Mouse (Mus musculus): ENCODE results near the gene Ermp1. TPM values are rescaled to one million over a fixed set of nuclear protein-coding genes. Genes with fewer than 3 reads are reported as not detected.

Gene Ermp1
- polyA plus RNA-seq, 1 experiment from 2014 or later = 17.9 TPM

GRCm38 (mm10) chr19:29664934-29665333 lies 16.7 kb upstream of the Ermp1 start:
- ATAC-seq (ENCODE audit: insufficient read depth, low FRiP score) = no peak
- Histone ChIP-seq H3K4me3 (replicated peaks; ENCODE audit: low read length) (no peak overlapping the region), H3K27ac (ENCODE audit: low read length) (no peak overlapping the region), H3K9ac (ENCODE audit: low read length) (no peak overlapping the region), H3K4me1 (ENCODE audit: control insufficient read depth, insufficient read depth, low read length) (no peaks in the 10 kb centered on the region), H3K36me3 (ENCODE audit: control insufficient read depth, insufficient read depth, low read length) (no peaks in the 10 kb centered on the region), H3K9me3 (replicated peaks; ENCODE audit: control insufficient read depth, low read length) (no peaks in the 10 kb centered on the region), H3K27me3 (ENCODE audit: control insufficient read depth, insufficient read depth, low read length) (no peaks in the 10 kb centered on the region), H3K4me2 (ENCODE audit: low read depth, low read length) (no peak overlapping the region)
- 78% methylated on average over 5 of the region's 5 CpGs for WGBS

GRCm38 (mm10) chr19:29663780-29664179 lies 15.6 kb upstream of the Ermp1 start:
- Histone ChIP-seq H3K9ac (ENCODE audit: low read length) (no peak overlapping the region), H3K4me2 (ENCODE audit: low read depth, low read length) (no peak overlapping the region), H3K36me3 (ENCODE audit: control insufficient read depth, insufficient read depth, low read length) (no peaks in the 10 kb centered on the region), H3K9me3 (replicated peaks; ENCODE audit: control insufficient read depth, low read length) (no peaks in the 10 kb centered on the region), H3K4me1 (ENCODE audit: control insufficient read depth, insufficient read depth, low read length) (no peaks in the 10 kb centered on the region), H3K27ac (ENCODE audit: low read length) (no peak overlapping the region), H3K4me3 (replicated peaks; ENCODE audit: low read length) (no peak overlapping the region), H3K27me3 (ENCODE audit: control insufficient read depth, insufficient read depth, low read length) (no peaks in the 10 kb centered on the region)
- WGBS = 57% methylated on average over 8 of the region's 8 CpGs
- ATAC-seq (ENCODE audit: insufficient read depth, low FRiP score) = no peak

- Histone ChIP-seq H3K9me3 (replicated peaks; ENCODE audit: control insufficient read depth, low read length) (no peaks in the 10 kb centered on the region), H3K27ac (ENCODE audit: low read length) (no peak overlapping the region), H3K4me3 (replicated peaks; ENCODE audit: low read length) (no peak overlapping the region), H3K27me3 (ENCODE audit: control insufficient read depth, insufficient read depth, low read length) (no peaks in the 10 kb centered on the region), H3K4me1 (ENCODE audit: control insufficient read depth, insufficient read depth, low read length) (no peaks in the 10 kb centered on the region), H3K9ac (ENCODE audit: low read length) (no peak overlapping the region), H3K4me2 (ENCODE audit: low read depth, low read length) (no peak overlapping the region), H3K36me3 (ENCODE audit: control insufficient read depth, insufficient read depth, low read length) (no peaks in the 10 kb centered on the region)
- WGBS = 73% methylated on average over 6 of the region's 6 CpGs
- ATAC-seq (ENCODE audit: insufficient read depth, low FRiP score) = no peak
Measured at GRCm38 (mm10) chr19:29661974-29662580, 13.9 kb upstream of the Ermp1 start.

- H3K9ac ChIP-seq (ENCODE audit: low read length) = no peak overlapping the region
- no peaks in the 10 kb centered on the region for H3K27me3 ChIP-seq (ENCODE audit: control insufficient read depth, insufficient read depth, low read length)
- WGBS = 71% methylated on average over 10 of the region's 10 CpGs
- no peaks in the 10 kb centered on the region for H3K4me1 ChIP-seq (ENCODE audit: control insufficient read depth, insufficient read depth, low read length)
- H3K4me2 ChIP-seq (ENCODE audit: low read depth, low read length) = no peak overlapping the region
- no peaks in the 10 kb centered on the region for H3K9me3 ChIP-seq (replicated peaks; ENCODE audit: control insufficient read depth, low read length)
- no peaks in the 10 kb centered on the region for H3K36me3 ChIP-seq (ENCODE audit: control insufficient read depth, insufficient read depth, low read length)
- ATAC-seq (ENCODE audit: insufficient read depth, low FRiP score) = no peak
- no peak overlapping the region for H3K27ac ChIP-seq (ENCODE audit: low read length)
- no peak overlapping the region for H3K4me3 ChIP-seq (replicated peaks; ENCODE audit: low read length)
Measured at GRCm38 (mm10) chr19:29660835-29661764, 12.9 kb upstream of the Ermp1 start.

- no peaks in the 10 kb centered on the region for H3K27me3 ChIP-seq (ENCODE audit: control insufficient read depth, insufficient read depth, low read length)
- no peak overlapping the region for H3K4me3 ChIP-seq (replicated peaks; ENCODE audit: low read length)
- H3K4me1 ChIP-seq (ENCODE audit: control insufficient read depth, insufficient read depth, low read length) = no peaks in the 10 kb centered on the region
- H3K27ac ChIP-seq (ENCODE audit: low read length) = no peak overlapping the region
- no peaks in the 10 kb centered on the region for H3K36me3 ChIP-seq (ENCODE audit: control insufficient read depth, insufficient read depth, low read length)
- ATAC-seq (ENCODE audit: insufficient read depth, low FRiP score) = no peak
- 53% methylated on average over 6 of the region's 6 CpGs for whole genome bisulfite sequencing
- H3K4me2 ChIP-seq (ENCODE audit: low read depth, low read length) = no peak overlapping the region
- no peak overlapping the region for H3K9ac ChIP-seq (ENCODE audit: low read length)
- H3K9me3 ChIP-seq (replicated peaks; ENCODE audit: control insufficient read depth, low read length) = no peaks in the 10 kb centered on the region
Measured at GRCm38 (mm10) chr19:29659705-29660104, 11.5 kb upstream of the Ermp1 start.

- Histone ChIP-seq H3K4me2 (ENCODE audit: low read depth, low read length) (no peak overlapping the region), H3K9ac (ENCODE audit: low read length) (no peak overlapping the region), H3K27ac (ENCODE audit: low read length) (no peak overlapping the region), H3K36me3 (ENCODE audit: control insufficient read depth, insufficient read depth, low read length) (no peaks in the 10 kb centered on the region), H3K4me3 (replicated peaks; ENCODE audit: low read length) (no peak overlapping the region), H3K27me3 (ENCODE audit: control insufficient read depth, insufficient read depth, low read length) (no peaks in the 10 kb centered on the region), H3K9me3 (replicated peaks; ENCODE audit: control insufficient read depth, low read length) (no peaks in the 10 kb centered on the region), H3K4me1 (ENCODE audit: control insufficient read depth, insufficient read depth, low read length) (no peaks in the 10 kb centered on the region)
- 87% methylated on average over 4 of the region's 4 CpGs for WGBS
- ATAC-seq (ENCODE audit: insufficient read depth, low FRiP score) = no peak
Measured at GRCm38 (mm10) chr19:29658836-29659235, 10.6 kb upstream of the Ermp1 start.

GRCm38 (mm10) chr19:29657558-29657957 lies 9.3 kb upstream of the Ermp1 start:
- no peak for ATAC-seq (ENCODE audit: insufficient read depth, low FRiP score)
- no peak overlapping the region for H3K27ac ChIP-seq (ENCODE audit: low read length)
- no peaks in the 10 kb centered on the region for H3K9me3 ChIP-seq (replicated peaks; ENCODE audit: control insufficient read depth, low read length)
- H3K4me1 ChIP-seq (ENCODE audit: control insufficient read depth, insufficient read depth, low read length) = no peaks in the 10 kb centered on the region
- no peak overlapping the region for H3K4me3 ChIP-seq (replicated peaks; ENCODE audit: low read length)
- H3K9ac ChIP-seq (ENCODE audit: low read length) = no peak overlapping the region
- H3K36me3 ChIP-seq (ENCODE audit: control insufficient read depth, insufficient read depth, low read length) = no peaks in the 10 kb centered on the region
- 87% methylated on average over 2 of the region's 2 CpGs for WGBS
- H3K4me2 ChIP-seq (ENCODE audit: low read depth, low read length) = no peak overlapping the region
- H3K27me3 ChIP-seq (ENCODE audit: control insufficient read depth, insufficient read depth, low read length) = no peaks in the 10 kb centered on the region

GRCm38 (mm10) chr19:29657033-29657432 lies 8.8 kb upstream of the Ermp1 start:
- 49% methylated on average over 3 of the region's 3 CpGs for WGBS
- Histone ChIP-seq H3K4me2 (ENCODE audit: low read depth, low read length) (no peak overlapping the region), H3K27me3 (ENCODE audit: control insufficient read depth, insufficient read depth, low read length) (no peaks in the 10 kb centered on the region), H3K36me3 (ENCODE audit: control insufficient read depth, insufficient read depth, low read length) (no peaks in the 10 kb centered on the region), H3K4me1 (ENCODE audit: control insufficient read depth, insufficient read depth, low read length) (no peaks in the 10 kb centered on the region), H3K9me3 (replicated peaks; ENCODE audit: control insufficient read depth, low read length) (no peaks in the 10 kb centered on the region), H3K27ac (ENCODE audit: low read length) (no peak overlapping the region), H3K4me3 (replicated peaks; ENCODE audit: low read length) (no peak overlapping the region), H3K9ac (ENCODE audit: low read length) (no peak overlapping the region)
- no peak for ATAC-seq (ENCODE audit: insufficient read depth, low FRiP score)

GRCm38 (mm10) chr19:29656620-29657019 lies 8.4 kb upstream of the Ermp1 start:
- no peaks in the 10 kb centered on the region for H3K36me3 ChIP-seq (ENCODE audit: control insufficient read depth, insufficient read depth, low read length)
- 68% methylated on average over 5 of the region's 5 CpGs for WGBS
- no peaks in the 10 kb centered on the region for H3K27me3 ChIP-seq (ENCODE audit: control insufficient read depth, insufficient read depth, low read length)
- H3K4me3 ChIP-seq (replicated peaks; ENCODE audit: low read length) = no peak overlapping the region
- no peaks in the 10 kb centered on the region for H3K9me3 ChIP-seq (replicated peaks; ENCODE audit: control insufficient read depth, low read length)
- ATAC-seq (ENCODE audit: insufficient read depth, low FRiP score) = no peak
- no peaks in the 10 kb centered on the region for H3K4me1 ChIP-seq (ENCODE audit: control insufficient read depth, insufficient read depth, low read length)
- H3K27ac ChIP-seq (ENCODE audit: low read length) = no peak overlapping the region
- H3K9ac ChIP-seq (ENCODE audit: low read length) = no peak overlapping the region
- no peak overlapping the region for H3K4me2 ChIP-seq (ENCODE audit: low read depth, low read length)

All from stomach, embryonic 16.5 days (tissue).